Mouse (Mus musculus): ENCODE measurements around the gene Nxph1. TPM values are rescaled to one million over a fixed set of nuclear protein-coding genes. Genes with fewer than 3 reads are reported as not detected.

The Nxph1 gene
- polyA plus RNA-seq, 1 experiment from 2014 or later = 0.27 TPM

DNA sequence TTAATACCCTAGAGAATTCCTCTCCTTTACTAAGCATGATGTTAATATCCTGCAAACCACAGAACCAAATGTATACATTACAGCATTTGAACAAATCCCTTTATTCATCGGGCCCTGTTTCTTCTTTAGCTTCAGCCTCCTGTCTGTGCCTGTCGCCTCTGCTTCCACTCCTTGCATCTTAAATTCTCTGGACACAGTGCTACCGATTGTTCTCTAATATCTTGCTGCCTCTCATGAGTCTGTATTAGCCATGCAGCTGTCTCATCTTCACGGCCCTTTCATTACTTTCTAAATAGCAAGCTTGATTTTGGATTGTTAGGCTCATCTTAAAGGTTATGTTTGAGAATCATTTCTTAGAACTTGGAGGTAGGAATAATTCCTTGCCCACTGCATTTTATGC, 262.5 kb downstream of the Nxph1 start:
- Histone ChIP-seq H3K27me3 (ENCODE audit: insufficient read depth, low read length) (no peaks in the 10 kb centered on the region), H3K4me2 (replicated peaks; ENCODE audit: low read depth, low read length) (no peak overlapping the region), H3K4me3 (ENCODE audit: low read length) (no peak overlapping the region), H3K27ac (ENCODE audit: low read length) (no peak overlapping the region), H3K4me1 (ENCODE audit: insufficient read depth, low read length) (no peaks in the 10 kb centered on the region), H3K9ac (replicated peaks; ENCODE audit: low read length) (no peak overlapping the region), H3K9me3 (ENCODE audit: low read length) (no peaks in the 10 kb centered on the region), H3K36me3 (ENCODE audit: insufficient read depth, low read length) (no peaks in the 10 kb centered on the region)
- WGBS = 84% methylated on average over 4 of the region's 4 CpGs
- ATAC-seq (ENCODE audit: low FRiP score, low TSS enrichment) = no peak

DNA sequence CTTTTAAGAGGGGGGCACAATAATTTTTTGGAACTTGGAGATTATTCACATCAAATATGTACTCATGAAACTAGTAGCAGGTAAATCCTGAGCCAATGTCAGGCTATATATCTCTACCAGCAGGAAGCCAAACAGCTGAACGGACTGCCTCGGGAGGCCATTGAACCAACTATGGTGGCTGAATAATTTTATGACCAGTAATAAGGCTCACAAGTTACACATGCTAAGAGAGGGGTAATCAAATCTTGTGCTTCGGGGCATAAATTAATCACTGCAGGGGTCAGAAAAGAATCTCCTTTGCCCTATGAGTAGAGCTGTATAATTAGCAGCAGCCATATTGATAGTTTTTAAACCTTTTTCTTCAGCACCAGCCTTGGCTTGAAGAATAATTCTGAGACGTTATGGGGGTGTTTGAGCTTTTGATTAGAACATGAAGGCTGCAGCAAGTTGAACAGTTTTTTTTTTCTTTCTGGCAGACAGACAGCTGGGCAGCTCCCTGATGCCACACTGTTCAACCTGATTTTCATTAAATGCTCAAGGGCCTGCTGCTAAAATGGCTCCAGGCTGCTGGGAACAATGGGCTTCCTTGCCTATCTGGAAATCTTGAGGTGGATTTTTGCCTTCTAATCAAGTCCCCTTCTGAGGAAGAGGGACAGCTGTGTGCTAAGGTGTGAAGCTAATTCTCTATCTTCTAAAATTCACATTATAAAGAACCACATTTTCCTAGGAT, 272.7 kb downstream of the Nxph1 start:
- no peaks in the 10 kb centered on the region for H3K4me1 ChIP-seq (ENCODE audit: insufficient read depth, low read length)
- no peaks in the 10 kb centered on the region for H3K9me3 ChIP-seq (ENCODE audit: low read length)
- H3K9ac ChIP-seq (replicated peaks; ENCODE audit: low read length) = no peak overlapping the region
- H3K27me3 ChIP-seq (ENCODE audit: insufficient read depth, low read length) = no peaks in the 10 kb centered on the region
- 53% methylated on average over 4 of the region's 4 CpGs for WGBS
- no peak overlapping the region for H3K4me3 ChIP-seq (ENCODE audit: low read length)
- no peak for ATAC-seq (ENCODE audit: low FRiP score, low TSS enrichment)
- H3K4me2 ChIP-seq (replicated peaks; ENCODE audit: low read depth, low read length) = no peak overlapping the region
- no peaks in the 10 kb centered on the region for H3K36me3 ChIP-seq (ENCODE audit: insufficient read depth, low read length)
- H3K27ac ChIP-seq (ENCODE audit: low read length) = no peak overlapping the region

DNA sequence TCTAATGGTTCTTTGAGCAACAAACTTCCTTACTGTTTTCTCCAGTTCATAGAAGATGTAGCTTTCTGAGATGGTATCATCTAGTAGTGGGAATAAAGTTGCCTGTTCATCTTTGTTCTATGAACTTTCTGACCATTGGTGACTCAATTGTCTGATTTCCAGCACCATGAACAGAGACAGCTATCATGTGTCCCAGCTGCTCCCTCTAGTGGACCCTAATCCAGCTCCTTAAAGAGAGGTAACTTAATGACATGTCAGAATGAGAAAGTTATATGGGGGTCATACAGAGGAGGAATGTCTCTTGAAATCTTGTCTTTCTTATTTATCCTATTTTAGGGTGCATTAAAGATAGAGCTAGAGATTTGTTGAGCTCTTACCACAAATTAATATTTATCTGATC, 286.6 kb downstream of the Nxph1 start:
- Histone ChIP-seq H3K27ac (ENCODE audit: low read length) (no peak overlapping the region), H3K4me3 (ENCODE audit: low read length) (no peak overlapping the region), H3K4me1 (ENCODE audit: insufficient read depth, low read length) (no peaks in the 10 kb centered on the region), H3K9me3 (ENCODE audit: low read length) (no peaks in the 10 kb centered on the region), H3K36me3 (ENCODE audit: insufficient read depth, low read length) (no peaks in the 10 kb centered on the region), H3K4me2 (replicated peaks; ENCODE audit: low read depth, low read length) (no peak overlapping the region), H3K9ac (replicated peaks; ENCODE audit: low read length) (no peak overlapping the region), H3K27me3 (ENCODE audit: insufficient read depth, low read length) (no peaks in the 10 kb centered on the region)
- ATAC-seq (ENCODE audit: low FRiP score, low TSS enrichment) = no peak

DNA sequence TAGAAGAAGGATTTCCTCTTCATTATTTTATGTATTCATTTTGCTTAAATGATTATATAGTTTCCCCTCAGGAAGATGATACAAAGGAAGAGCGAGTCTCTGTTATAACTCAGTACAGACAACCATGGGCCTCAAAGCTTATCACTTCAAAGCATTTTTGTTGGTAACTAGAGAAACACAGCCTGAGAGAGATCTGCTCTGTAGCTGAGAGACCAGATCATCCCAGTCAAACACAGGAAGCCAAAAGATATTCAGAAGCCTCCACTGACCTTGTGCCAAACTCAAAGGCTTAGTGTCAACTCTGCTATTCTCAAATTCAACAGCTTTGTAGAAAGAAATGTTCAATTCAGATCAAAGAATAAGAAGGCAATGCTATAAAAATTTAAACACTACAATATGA, 319.8 kb downstream of the Nxph1 start:
- no peak overlapping the region for H3K27ac ChIP-seq (ENCODE audit: low read length)
- no peak overlapping the region for H3K4me2 ChIP-seq (replicated peaks; ENCODE audit: low read depth, low read length)
- no peaks in the 10 kb centered on the region for H3K36me3 ChIP-seq (ENCODE audit: insufficient read depth, low read length)
- H3K27me3 ChIP-seq (ENCODE audit: insufficient read depth, low read length) = no peaks in the 10 kb centered on the region
- no peak for ATAC-seq (ENCODE audit: low FRiP score, low TSS enrichment)
- H3K4me3 ChIP-seq (ENCODE audit: low read length) = no peak overlapping the region
- H3K9me3 ChIP-seq (ENCODE audit: low read length) = no peaks in the 10 kb centered on the region; the same call in 1 of the 2 replicates
- H3K9ac ChIP-seq (replicated peaks; ENCODE audit: low read length) = no peak overlapping the region
- H3K4me1 ChIP-seq (ENCODE audit: insufficient read depth, low read length) = no peaks in the 10 kb centered on the region
- WGBS = 78% methylated on average over 1 of the region's 1 CpGs

Other genes starting within 250 kb of the Nxph1 start
- 30.4 and 31.8 TPM in 2 replicates for gene Ica1, start 169.9 kb upstream of the Nxph1 start, polyA plus RNA-seq (2015; fragmentation: Nextera tagmentation; extraction: Ambion mirVana)

Data from kidney, embryonic 16.5 days (tissue).